Mouse (Mus musculus): ENCODE results near the gene Dock2. TPM values are rescaled to one million over a fixed set of nuclear protein-coding genes. Genes with fewer than 3 reads are reported as not detected.
A peak's percentile ranks its signal among the peaks of the same experiment; 100 is the strongest.

Gene Dock2
- polyA plus RNA-seq, 1 experiment from 2014 or later = 0.53 TPM

DNA sequence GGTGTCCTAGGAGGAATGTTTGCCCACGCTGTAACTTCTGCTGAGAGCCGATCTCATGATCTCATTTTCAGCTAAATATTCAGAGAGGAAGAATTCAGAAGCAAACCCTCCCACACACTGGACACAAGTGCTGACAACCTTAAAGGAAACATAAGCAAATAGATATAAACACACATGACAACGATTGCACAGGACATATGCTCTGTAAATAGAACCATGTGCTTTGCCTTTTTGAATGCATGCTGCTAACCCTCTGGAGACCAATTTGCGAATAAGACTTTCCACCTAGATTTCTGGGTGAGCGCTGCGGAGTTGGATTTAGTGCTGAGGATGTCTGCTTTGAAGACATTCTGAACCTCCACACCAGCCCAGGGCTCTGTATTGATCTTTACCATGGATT lies 79.8 kb downstream of the Dock2 start:
- Histone ChIP-seq H3K4me1 (ENCODE audit: control insufficient read depth, insufficient read depth, low read length) (no peaks in the 10 kb centered on the region), H3K27ac (replicated peaks; ENCODE audit: low read depth, low read length) (no peak overlapping the region), H3K4me3 (ENCODE audit: low read depth, low read length) (no peak overlapping the region), H3K9me3 (replicated peaks; ENCODE audit: control insufficient read depth, low read length) (no peaks in the 10 kb centered on the region), H3K4me2 (ENCODE audit: low read depth, low read length) (no peak overlapping the region), H3K27me3 (ENCODE audit: control insufficient read depth, insufficient read depth, low read length) (no peaks in the 10 kb centered on the region), H3K36me3 (replicated peaks; ENCODE audit: control insufficient read depth, insufficient read depth, low read depth, low read length) (no peaks in the 10 kb centered on the region), H3K9ac (replicated peaks; ENCODE audit: low read length) (no peak overlapping the region)
- ATAC-seq (replicated peaks; ENCODE audit: insufficient number of reproducible peaks, low FRiP score, low TSS enrichment, low read depth) (no peak), DNase-seq (ENCODE audit: low spot score) (peak; percentile 12)
- WGBS = 57% methylated on average over 6 of the region's 6 CpGs

DNA sequence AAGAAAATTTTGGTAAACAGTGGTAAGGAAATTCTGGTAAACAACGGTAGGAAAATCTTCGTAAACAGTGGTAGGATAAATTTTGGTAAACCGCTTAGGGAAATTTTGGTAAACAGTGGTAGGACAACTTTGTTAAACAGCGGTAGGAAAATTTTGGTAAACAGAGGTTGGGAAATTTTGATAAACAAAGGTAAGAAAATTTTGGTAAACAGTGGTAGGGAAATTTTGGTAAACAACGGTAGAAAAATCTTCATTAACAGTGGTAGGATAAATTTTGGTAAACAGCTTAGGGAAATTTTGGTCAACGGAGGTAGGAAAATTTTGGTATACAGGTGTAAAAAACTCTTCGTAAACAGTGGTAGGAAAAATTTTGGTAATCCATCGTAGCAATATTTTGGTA lies 101.9 kb downstream of the Dock2 start:
- WGBS = 54% methylated on average over 8 of the region's 8 CpGs
- no peaks in the 10 kb centered on the region for H3K36me3 ChIP-seq (replicated peaks; ENCODE audit: control insufficient read depth, insufficient read depth, low read depth, low read length)
- no peaks in the 10 kb centered on the region for H3K4me1 ChIP-seq (ENCODE audit: control insufficient read depth, insufficient read depth, low read length)
- H3K4me2 ChIP-seq (ENCODE audit: low read depth, low read length) = no peak overlapping the region
- ATAC-seq (replicated peaks; ENCODE audit: insufficient number of reproducible peaks, low FRiP score, low TSS enrichment, low read depth) = 0 out of 2 replicates have a peak, but pooled peaks have one; percentile 48
- DNase-seq (ENCODE audit: low spot score) = peak; percentile 51
- H3K9ac ChIP-seq (replicated peaks; ENCODE audit: low read length) = no peak overlapping the region
- no peak overlapping the region for H3K4me3 ChIP-seq (ENCODE audit: low read depth, low read length)
- H3K27ac ChIP-seq (replicated peaks; ENCODE audit: low read depth, low read length) = no peak overlapping the region
- no peaks in the 10 kb centered on the region for H3K9me3 ChIP-seq (replicated peaks; ENCODE audit: control insufficient read depth, low read length)
- no peaks in the 10 kb centered on the region for H3K27me3 ChIP-seq (ENCODE audit: control insufficient read depth, insufficient read depth, low read length)

DNA sequence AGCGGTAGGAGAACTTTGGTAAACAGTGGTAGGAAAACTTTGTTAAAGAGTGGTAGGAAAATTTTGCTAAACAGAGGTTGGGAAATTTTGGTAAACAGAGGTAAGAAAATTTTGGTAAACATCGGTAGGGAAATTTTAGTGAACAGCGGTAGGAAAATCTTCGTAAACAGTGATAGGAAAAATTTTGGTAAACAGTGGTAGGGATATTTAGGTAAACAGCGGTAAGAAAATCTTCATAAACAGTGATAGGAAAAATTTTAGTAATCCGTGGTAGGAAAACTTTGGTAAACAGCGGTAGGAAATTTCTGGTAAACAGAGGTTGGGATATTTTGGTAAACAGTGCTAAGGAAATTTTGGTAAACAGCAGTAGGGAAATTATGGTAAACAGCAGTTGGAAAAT lies 239.1 kb downstream of the Dock2 start:
- H3K27ac ChIP-seq (replicated peaks; ENCODE audit: low read depth, low read length) = no peak overlapping the region
- H3K9ac ChIP-seq (replicated peaks; ENCODE audit: low read length) = no peak overlapping the region
- no peak overlapping the region for H3K4me3 ChIP-seq (ENCODE audit: low read depth, low read length)
- no peaks in the 10 kb centered on the region for H3K9me3 ChIP-seq (replicated peaks; ENCODE audit: control insufficient read depth, low read length)
- H3K4me1 ChIP-seq (ENCODE audit: control insufficient read depth, insufficient read depth, low read length) = no peaks in the 10 kb centered on the region
- 80% methylated on average over 7 of the region's 7 CpGs for WGBS
- ATAC-seq (replicated peaks; ENCODE audit: insufficient number of reproducible peaks, low FRiP score, low TSS enrichment, low read depth) (no peak), DNase-seq (ENCODE audit: low spot score) (peak; percentile 3)
- H3K4me2 ChIP-seq (ENCODE audit: low read depth, low read length) = no peak overlapping the region
- H3K36me3 ChIP-seq (replicated peaks; ENCODE audit: control insufficient read depth, insufficient read depth, low read depth, low read length) = no peaks in the 10 kb centered on the region
- no peaks in the 10 kb centered on the region for H3K27me3 ChIP-seq (ENCODE audit: control insufficient read depth, insufficient read depth, low read length)

DNA sequence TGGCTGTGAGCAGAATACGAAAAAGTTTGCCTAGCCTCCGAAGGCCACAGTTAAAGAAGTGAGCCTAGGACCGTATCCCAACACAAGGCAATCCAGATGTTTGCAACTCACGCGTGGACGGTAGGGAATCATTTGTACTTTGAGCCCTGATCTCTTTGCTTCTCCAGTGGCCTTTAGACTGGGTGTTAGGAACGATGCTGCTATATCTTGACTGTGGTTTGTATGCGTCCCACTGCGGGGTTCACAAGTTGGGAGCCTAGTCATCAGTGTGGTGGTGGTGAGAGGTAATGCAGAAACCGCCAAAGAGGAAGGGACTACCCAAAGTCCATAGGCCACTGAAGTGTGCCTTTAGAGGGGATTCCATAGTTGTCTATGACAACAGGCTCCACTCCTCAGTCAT lies 251.6 kb downstream of the Dock2 start:
- ATAC-seq (replicated peaks; ENCODE audit: insufficient number of reproducible peaks, low FRiP score, low TSS enrichment, low read depth) = no peak
- WGBS = 91% methylated on average over 10 of the region's 10 CpGs

DNA sequence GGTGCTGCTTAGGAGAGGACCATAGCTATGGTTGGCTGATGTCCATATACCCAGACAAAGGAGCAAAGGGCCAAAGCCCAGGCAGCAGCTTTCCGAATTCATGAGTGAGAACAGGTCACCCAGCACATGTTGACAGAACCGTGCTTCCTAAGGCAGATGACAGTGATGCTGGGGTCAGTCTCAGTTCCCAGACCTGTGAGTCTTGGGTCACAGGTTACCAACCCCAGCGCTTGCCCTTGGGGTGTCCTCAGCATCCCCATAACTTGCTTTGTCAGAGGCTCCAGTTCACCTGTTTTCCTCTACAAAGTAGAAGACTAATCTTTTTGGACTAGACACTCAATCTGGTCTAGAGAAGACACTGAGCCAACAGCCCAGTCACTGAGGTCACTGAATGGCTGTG lies 252.7 kb downstream of the Dock2 start:
- WGBS = 89% methylated on average over 3 of the region's 3 CpGs
- no peak for ATAC-seq (replicated peaks; ENCODE audit: insufficient number of reproducible peaks, low FRiP score, low TSS enrichment, low read depth)
- H3K36me3 ChIP-seq (replicated peaks; ENCODE audit: control insufficient read depth, insufficient read depth, low read depth, low read length) = no peaks in the 10 kb centered on the region

More for the DNA sequence above, 251.6 kb downstream of the Dock2 start:
- Histone ChIP-seq H3K4me1 (ENCODE audit: control insufficient read depth, insufficient read depth, low read length) (no peaks in the 10 kb centered on the region), H3K9ac (replicated peaks; ENCODE audit: low read length) (no peak overlapping the region), H3K9me3 (replicated peaks; ENCODE audit: control insufficient read depth, low read length) (no peaks in the 10 kb centered on the region), H3K36me3 (replicated peaks; ENCODE audit: control insufficient read depth, insufficient read depth, low read depth, low read length) (no peaks in the 10 kb centered on the region), H3K27me3 (ENCODE audit: control insufficient read depth, insufficient read depth, low read length) (no peaks in the 10 kb centered on the region), H3K4me2 (ENCODE audit: low read depth, low read length) (no peak overlapping the region), H3K27ac (replicated peaks; ENCODE audit: low read depth, low read length) (no peak overlapping the region), H3K4me3 (ENCODE audit: low read depth, low read length) (no peak overlapping the region)
- no peak for DNase-seq (ENCODE audit: low spot score)

DNA sequence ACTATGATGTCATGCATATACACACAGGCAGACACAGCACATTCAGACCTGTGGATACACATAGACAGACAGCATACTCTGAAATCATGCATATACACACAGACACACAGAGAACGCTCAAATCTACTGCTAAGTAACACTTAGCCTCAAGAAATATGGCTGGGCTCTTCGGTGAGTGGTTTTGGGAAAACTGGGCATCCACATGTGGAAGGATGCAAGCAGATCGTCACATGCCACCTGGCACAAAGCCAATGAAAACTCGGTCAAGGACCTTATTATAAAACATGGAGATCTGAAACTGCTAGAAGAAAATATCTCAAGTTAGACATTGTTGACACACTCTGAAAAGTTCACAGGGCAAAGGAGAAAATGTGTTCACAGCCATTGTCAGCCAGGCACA lies 255.7 kb downstream of the Dock2 start:
- Histone ChIP-seq H3K27ac (replicated peaks; ENCODE audit: low read depth, low read length) (no peak overlapping the region), H3K27me3 (ENCODE audit: control insufficient read depth, insufficient read depth, low read length) (no peaks in the 10 kb centered on the region), H3K4me2 (ENCODE audit: low read depth, low read length) (no peak overlapping the region), H3K4me3 (ENCODE audit: low read depth, low read length) (no peak overlapping the region), H3K36me3 (replicated peaks; ENCODE audit: control insufficient read depth, insufficient read depth, low read depth, low read length) (no peaks in the 10 kb centered on the region), H3K4me1 (ENCODE audit: control insufficient read depth, insufficient read depth, low read length) (no peaks in the 10 kb centered on the region), H3K9me3 (replicated peaks; ENCODE audit: control insufficient read depth, low read length) (no peaks in the 10 kb centered on the region), H3K9ac (replicated peaks; ENCODE audit: low read length) (no peak overlapping the region)
- WGBS = 90% methylated on average over 4 of the region's 4 CpGs
- ATAC-seq (replicated peaks; ENCODE audit: insufficient number of reproducible peaks, low FRiP score, low TSS enrichment, low read depth) = no peak
- no peak for DNase-seq (ENCODE audit: low spot score)

More for the DNA sequence above, 252.7 kb downstream of the Dock2 start:
- H3K9ac ChIP-seq (replicated peaks; ENCODE audit: low read length) = no peak overlapping the region
- no peak overlapping the region for H3K4me2 ChIP-seq (ENCODE audit: low read depth, low read length)
- no peaks in the 10 kb centered on the region for H3K4me1 ChIP-seq (ENCODE audit: control insufficient read depth, insufficient read depth, low read length)
- no peak for DNase-seq (ENCODE audit: low spot score)
- H3K4me3 ChIP-seq (ENCODE audit: low read depth, low read length) = no peak overlapping the region
- H3K27ac ChIP-seq (replicated peaks; ENCODE audit: low read depth, low read length) = no peak overlapping the region
- H3K9me3 ChIP-seq (replicated peaks; ENCODE audit: control insufficient read depth, low read length) = no peaks in the 10 kb centered on the region
- H3K27me3 ChIP-seq (ENCODE audit: control insufficient read depth, insufficient read depth, low read length) = no peaks in the 10 kb centered on the region

DNA sequence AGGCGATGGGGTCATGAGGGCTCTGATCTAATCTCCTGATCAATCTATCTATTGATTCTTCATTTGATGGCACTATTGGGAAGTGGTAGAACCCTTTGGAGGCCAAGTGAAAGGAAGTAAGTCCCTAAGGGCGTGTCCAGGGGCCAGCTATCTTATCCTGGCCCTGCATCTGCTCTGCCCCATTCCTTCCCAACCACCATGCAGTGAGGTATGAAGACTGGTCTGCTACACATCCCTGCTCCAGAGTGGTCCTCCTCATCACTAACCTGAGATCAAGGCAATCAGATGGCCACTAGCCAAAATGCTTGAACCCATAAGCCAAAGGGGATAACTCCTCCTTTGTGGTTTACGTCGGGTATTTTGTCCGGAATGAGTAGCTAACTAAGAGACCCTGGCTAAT lies 256.5 kb downstream of the Dock2 start:
- no peak overlapping the region for H3K27ac ChIP-seq (replicated peaks; ENCODE audit: low read depth, low read length)
- H3K9me3 ChIP-seq (replicated peaks; ENCODE audit: control insufficient read depth, low read length) = no peaks in the 10 kb centered on the region
- WGBS = 85% methylated on average over 5 of the region's 5 CpGs
- no peaks in the 10 kb centered on the region for H3K27me3 ChIP-seq (ENCODE audit: control insufficient read depth, insufficient read depth, low read length)
- no peaks in the 10 kb centered on the region for H3K4me1 ChIP-seq (ENCODE audit: control insufficient read depth, insufficient read depth, low read length)
- DNase-seq (ENCODE audit: low spot score) (no peak), ATAC-seq (replicated peaks; ENCODE audit: insufficient number of reproducible peaks, low FRiP score, low TSS enrichment, low read depth) (no peak)
- H3K4me3 ChIP-seq (ENCODE audit: low read depth, low read length) = no peak overlapping the region
- H3K9ac ChIP-seq (replicated peaks; ENCODE audit: low read length) = no peak overlapping the region
- no peaks in the 10 kb centered on the region for H3K36me3 ChIP-seq (replicated peaks; ENCODE audit: control insufficient read depth, insufficient read depth, low read depth, low read length)
- H3K4me2 ChIP-seq (ENCODE audit: low read depth, low read length) = no peak overlapping the region

DNA sequence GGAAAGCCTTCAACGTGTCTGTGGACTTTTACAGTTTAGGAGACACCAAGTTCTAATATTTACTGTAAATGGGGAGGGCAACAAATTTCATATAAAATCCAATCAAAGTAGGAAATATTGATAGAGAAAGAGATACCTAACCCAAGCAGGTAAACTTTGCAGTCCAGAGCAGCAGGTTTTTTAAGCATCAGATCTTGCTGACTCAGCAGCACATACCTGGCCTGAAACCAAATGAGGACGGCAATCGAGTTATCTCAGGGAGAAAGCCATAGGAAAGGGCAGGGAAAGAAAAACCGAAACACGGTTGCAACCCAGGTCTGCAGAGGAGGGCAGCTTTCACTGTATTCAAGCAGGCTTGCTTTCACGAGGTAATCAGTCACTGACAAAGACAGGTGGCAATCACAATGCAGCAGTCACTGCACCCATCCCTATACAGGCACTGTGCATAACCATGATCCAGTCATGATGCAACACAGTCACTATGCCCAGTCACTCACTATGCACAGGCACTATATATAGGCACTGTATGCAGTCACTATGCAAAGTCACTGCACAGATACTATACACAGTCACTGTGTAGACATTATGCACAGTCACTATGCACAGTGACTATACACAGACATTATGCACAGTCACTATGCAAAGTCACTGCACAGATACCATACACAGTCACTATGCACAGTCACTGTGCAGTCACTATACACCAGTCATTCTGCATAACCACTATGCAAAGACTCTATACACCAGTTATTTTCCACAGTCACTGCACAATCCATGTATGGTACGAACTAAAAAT lies 258.4 kb downstream of the Dock2 start:
- Histone ChIP-seq H3K36me3 (replicated peaks; ENCODE audit: control insufficient read depth, insufficient read depth, low read depth, low read length) (no peaks in the 10 kb centered on the region), H3K4me2 (ENCODE audit: low read depth, low read length) (no peak overlapping the region), H3K4me3 (ENCODE audit: low read depth, low read length) (no peak overlapping the region), H3K4me1 (ENCODE audit: control insufficient read depth, insufficient read depth, low read length) (no peaks in the 10 kb centered on the region), H3K9me3 (replicated peaks; ENCODE audit: control insufficient read depth, low read length) (no peaks in the 10 kb centered on the region), H3K27me3 (ENCODE audit: control insufficient read depth, insufficient read depth, low read length) (no peaks in the 10 kb centered on the region), H3K27ac (replicated peaks; ENCODE audit: low read depth, low read length) (no peak overlapping the region), H3K9ac (replicated peaks; ENCODE audit: low read length) (no peak overlapping the region)
- DNase-seq (ENCODE audit: low spot score) (no peak), ATAC-seq (replicated peaks; ENCODE audit: insufficient number of reproducible peaks, low FRiP score, low TSS enrichment, low read depth) (no peak)
- 76% methylated on average over 7 of the region's 7 CpGs for WGBS

Measured in embryonic facial prominence, embryonic 11.5 days (tissue).